Mouse (Mus musculus) testis, postnatal 14 days (tissue): ENCODE results near the gene Prss38.
A peak's percentile ranks its signal among the peaks of the same experiment; 100 is the strongest.

ENCODE experiments used
- DNase-seq: peaks from one replicate; pipeline ENCODE4 v3.0.0; 2021; ENCODE audit warnings: low spot score

Prss38 gene

GRCm38 (mm10) chr11:59375475-59375874 is at the start of gene Prss38:
TSS of gene Prss38 (minus strand) at chr11:59375657.
- peak; percentile 60 for DNase-seq

GRCm38 (mm10) chr11:59423010-59423588 is 47.6 kb upstream of the Prss38 start:
- DNase-seq, result no peak

GRCm38 (mm10) chr11:59421967-59422366 is 46.5 kb upstream of the Prss38 start:
- DNase-seq, result no peak

- DNase-seq, result no peak
Measured at GRCm38 (mm10) chr11:59421436-59421835, 46.0 kb upstream of the Prss38 start.

GRCm38 (mm10) chr11:59418708-59419107 is 43.3 kb upstream of the Prss38 start:
- no peak for DNase-seq

GRCm38 (mm10) chr11:59412999-59413863 is 37.8 kb upstream of the Prss38 start:
- no peak for DNase-seq

- DNase-seq, result no peak
Measured at GRCm38 (mm10) chr11:59412058-59412457, 36.6 kb upstream of the Prss38 start.

GRCm38 (mm10) chr11:59410851-59411250 is 35.4 kb upstream of the Prss38 start:
- DNase-seq, result no peak

- no peak for DNase-seq
Measured at GRCm38 (mm10) chr11:59405761-59406160, 30.3 kb upstream of the Prss38 start.

GRCm38 (mm10) chr11:59400876-59401275 is 25.4 kb upstream of the Prss38 start:
- no peak for DNase-seq

GRCm38 (mm10) chr11:59399830-59400229 is 24.4 kb upstream of the Prss38 start:
- no peak for DNase-seq

- DNase-seq, result no peak
Measured at GRCm38 (mm10) chr11:59397536-59398371, 22.3 kb upstream of the Prss38 start.

- no peak for DNase-seq
Measured at GRCm38 (mm10) chr11:59394451-59394850, 19.0 kb upstream of the Prss38 start.

GRCm38 (mm10) chr11:59393591-59393990 is 18.1 kb upstream of the Prss38 start:
- DNase-seq, result no peak

GRCm38 (mm10) chr11:59392300-59392699 is 16.8 kb upstream of the Prss38 start:
- DNase-seq, result no peak

- no peak for DNase-seq
Measured at GRCm38 (mm10) chr11:59390470-59390869, 15.0 kb upstream of the Prss38 start.

GRCm38 (mm10) chr11:59389617-59390016 is 14.2 kb upstream of the Prss38 start:
- DNase-seq, result no peak

GRCm38 (mm10) chr11:59388806-59389205 is 13.3 kb upstream of the Prss38 start:
- DNase-seq, result no peak

GRCm38 (mm10) chr11:59387471-59387870 is 12.0 kb upstream of the Prss38 start:
- no peak for DNase-seq

- DNase-seq, result no peak
Measured at GRCm38 (mm10) chr11:59385123-59385522, 9.7 kb upstream of the Prss38 start.

GRCm38 (mm10) chr11:59384441-59384959 is 9.0 kb upstream of the Prss38 start:
- no peak for DNase-seq

GRCm38 (mm10) chr11:59379547-59379946 is 4.1 kb upstream of the Prss38 start:
- no peak for DNase-seq
